Mouse (Mus musculus): ENCODE results near the gene Evi5.

- TF ChIP-seq CTCF (IDR thresholded peaks at IDR 0.05; ENCODE audit: control insufficient read depth, insufficient read depth, insufficient replicate concordance, low read depth, low read length) (peak; percentile 10; the same call in 1 of the 2 replicates), POLR2A (IDR thresholded peaks at IDR 0.05; ENCODE audit: control insufficient read depth, low read depth, low read length) (no peak)
Measured at GRCm38 (mm10) chr5:107789492-107789891, 85.4 kb downstream of the Evi5 start.
